Mouse (Mus musculus) heart, embryonic 11.5 days (tissue): ENCODE measurements at regions not wholly inside any gene's neighbourhood (a gene's known extent, or its start where the extent isn't known, plus 50 kb on each side); places are given as distances from the start of the nearest gene placed in this dataset.

Experiments used
- ATAC-seq: fragments of 200-750 bp; cut with Nextera tagmentation; replicated peaks from 2 replicates; pipeline ENCODE4 v1.8.0; 2017; ENCODE audit warnings: moderate library complexity; ENCODE audit not compliant: insufficient number of reproducible peaks, low FRiP score, low TSS enrichment
- H3K27ac ChIP-seq: fragments of 300-500 bp; sonication (generic); 2 replicates; pipeline ENCODE4 v1.5.1; 2014; ENCODE audit warnings: mild to moderate bottlenecking, low read depth, low read length
- H3K27me3 ChIP-seq: fragments of 300-500 bp; sonication (generic); 2 replicates; pipeline ENCODE4 v1.6.1; 2014; ENCODE audit warnings: mild to moderate bottlenecking, low read length, mixed read lengths; ENCODE audit not compliant: control insufficient read depth, insufficient read depth
- H3K36me3 ChIP-seq: fragments of 300-500 bp; sonication (generic); 2 replicates; pipeline ENCODE4 v1.6.1; 2014; ENCODE audit warnings: mild to moderate bottlenecking, low read length, moderate library complexity, mixed read lengths; ENCODE audit not compliant: control insufficient read depth, insufficient read depth
- H3K4me1 ChIP-seq: fragments of 300-500 bp; sonication (generic); 2 replicates; pipeline ENCODE4 v1.6.1; 2014; ENCODE audit warnings: low read length; ENCODE audit not compliant: control insufficient read depth, insufficient read depth
- H3K4me2 ChIP-seq: fragments of 300-500 bp; sonication (generic); 2 replicates; pipeline ENCODE4 v1.6.1; 2014; ENCODE audit warnings: mild to moderate bottlenecking, moderate library complexity
- H3K4me3 ChIP-seq: fragments of 300-500 bp; sonication (generic); 2 replicates; pipeline ENCODE4 v1.5.1; 2014; ENCODE audit warnings: low read depth, low read length
- H3K9ac ChIP-seq: fragments of 300-500 bp; sonication (generic); 2 replicates; pipeline ENCODE4 v1.6.1; 2014; ENCODE audit warnings: mild to moderate bottlenecking, low read depth, low read length, moderate library complexity
- H3K9me3 ChIP-seq: fragments of 300-500 bp; sonication (generic); replicated peaks from 2 replicates; pipeline ENCODE4 v1.6.1; 2016; ENCODE audit warnings: low read length; ENCODE audit not compliant: control insufficient read depth
- WGBS: fragments of 180-500 bp; shearing (Covaris S2); extraction: QIAGEN DNeasy Blood & Tissue Kit; methylation state at CpG from one replicate; pipeline ENCODE4 v1.1.7; 2014; ENCODE audit not compliant: insufficient replicate concordance; 5-methylcytosine and 5-hydroxymethylcytosine counted together

GRCm38 (mm10) chr13:51912477-51912876 is 66.0 kb downstream of the Gadd45g start:
- peaks cover 20% of the 10 kb centered on the region for H3K27me3 ChIP-seq
- no peak overlapping the region for H3K27ac ChIP-seq
- no peak overlapping the region for H3K4me2 ChIP-seq
- no peak overlapping the region for H3K9ac ChIP-seq
- no peaks in the 10 kb centered on the region for H3K36me3 ChIP-seq
- H3K9me3 ChIP-seq = no peaks in the 10 kb centered on the region
- ATAC-seq = no peak
- no peak overlapping the region for H3K4me3 ChIP-seq
- peaks cover 3% of the 10 kb centered on the region for H3K4me1 ChIP-seq
- WGBS = 67% methylated on average over 5 of the region's 5 CpGs

GRCm38 (mm10) chr13:51912994-51913393 is 66.5 kb downstream of the Gadd45g start:
- H3K4me3 ChIP-seq = no peak overlapping the region
- H3K27me3 ChIP-seq = peaks cover 25% of the 10 kb centered on the region
- no peaks in the 10 kb centered on the region for H3K9me3 ChIP-seq
- no peak overlapping the region for H3K27ac ChIP-seq
- ATAC-seq = no peak
- peaks cover 3% of the 10 kb centered on the region for H3K4me1 ChIP-seq
- H3K36me3 ChIP-seq = no peaks in the 10 kb centered on the region
- 89% methylated on average over 3 of the region's 3 CpGs for whole genome bisulfite sequencing
- no peak overlapping the region for H3K9ac ChIP-seq
- no peak overlapping the region for H3K4me2 ChIP-seq

GRCm38 (mm10) chr13:51916666-51917240 is 70.3 kb downstream of the Gadd45g start:
- peaks cover 23% of the 10 kb centered on the region for H3K4me1 ChIP-seq
- peaks cover 57% of the 10 kb centered on the region for H3K27me3 ChIP-seq

DNA sequence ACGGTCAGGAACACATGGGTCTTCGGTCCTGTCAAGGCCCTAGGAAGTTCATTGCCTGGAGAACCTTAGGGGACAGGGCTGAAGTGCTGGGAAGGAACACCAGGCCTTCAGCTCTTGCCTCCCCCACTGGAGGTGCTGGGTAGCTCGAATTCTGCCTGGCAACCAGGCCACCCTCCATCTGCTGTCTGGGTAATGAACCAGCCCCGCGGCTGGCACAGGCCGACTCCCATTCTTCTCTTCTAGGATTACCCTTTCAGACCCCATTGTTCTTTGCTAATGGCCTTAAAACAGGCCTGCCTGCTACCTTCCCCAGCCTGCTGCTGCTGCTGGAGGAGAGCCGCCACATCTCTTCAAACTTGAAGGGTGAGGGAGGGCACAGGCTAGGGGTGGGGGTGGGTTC is 71.2 kb downstream of the Gadd45g start:
- Histone ChIP-seq H3K27ac (no peak overlapping the region), H3K4me1 (peaks cover 23% of the 10 kb centered on the region), H3K4me3 (no peak overlapping the region), H3K9ac (no peak overlapping the region), H3K4me2 (no peak overlapping the region), H3K27me3 (peaks cover 57% of the 10 kb centered on the region), H3K9me3 (no peaks in the 10 kb centered on the region), H3K36me3 (no peaks in the 10 kb centered on the region)
- 52% methylated on average over 7 of the region's 7 CpGs for WGBS
- no peak for ATAC-seq

More at GRCm38 (mm10) chr13:51916666-51917240, 70.3 kb downstream of the Gadd45g start:
- Histone ChIP-seq H3K27ac (no peak overlapping the region), H3K36me3 (no peaks in the 10 kb centered on the region), H3K4me2 (no peak overlapping the region), H3K9ac (no peak overlapping the region), H3K4me3 (no peak overlapping the region), H3K9me3 (no peaks in the 10 kb centered on the region)
- 39% methylated on average over 15 of the region's 15 CpGs for WGBS
- ATAC-seq = no peak

DNA sequence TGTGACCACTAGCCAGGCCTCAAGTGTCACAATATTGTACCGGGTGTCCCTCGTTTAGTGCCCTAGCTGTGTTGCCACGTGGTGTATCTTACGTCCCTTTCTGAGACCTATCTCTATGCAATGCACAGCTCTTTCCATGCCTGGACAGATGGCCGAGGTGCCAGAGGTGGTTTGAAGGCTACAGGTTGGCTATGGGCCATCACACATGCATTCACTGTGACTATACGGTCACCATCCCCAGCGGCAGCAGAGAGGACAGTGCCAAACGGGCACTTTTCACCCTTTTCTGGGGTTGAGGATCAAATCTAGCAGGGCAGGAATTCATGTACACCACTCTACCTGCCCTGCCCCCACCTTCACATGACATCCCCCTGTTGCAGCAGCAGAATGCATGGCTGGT is 71.6 kb downstream of the Gadd45g start:
- peaks cover 57% of the 10 kb centered on the region for H3K27me3 ChIP-seq
- no peak for ATAC-seq
- 57% methylated on average over 8 of the region's 8 CpGs for WGBS
- H3K27ac ChIP-seq = no peak overlapping the region
- H3K9me3 ChIP-seq = no peaks in the 10 kb centered on the region
- no peaks in the 10 kb centered on the region for H3K36me3 ChIP-seq
- H3K9ac ChIP-seq = no peak overlapping the region
- H3K4me3 ChIP-seq = no peak overlapping the region
- peaks cover 23% of the 10 kb centered on the region for H3K4me1 ChIP-seq
- H3K4me2 ChIP-seq = no peak overlapping the region

DNA sequence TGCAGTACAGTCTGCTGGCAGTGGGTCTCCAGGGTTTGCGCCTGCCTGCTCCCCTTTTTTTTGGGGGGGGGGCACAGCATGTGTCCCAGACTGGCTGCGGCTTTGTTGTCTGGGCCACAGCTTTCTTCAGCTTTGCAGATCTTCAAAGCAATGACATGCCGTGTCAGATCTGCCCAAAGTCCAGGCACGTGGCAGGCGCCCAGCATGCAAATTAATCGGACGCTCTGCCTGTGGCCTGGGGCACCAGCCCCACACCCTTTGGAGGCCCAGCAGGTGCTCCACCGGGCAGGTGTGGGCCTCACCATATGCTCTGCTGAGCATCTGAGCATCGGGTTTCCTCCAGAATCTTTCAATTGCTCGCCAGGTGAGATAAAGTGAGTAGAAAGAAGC is 72.3 kb downstream of the Gadd45g start:
- no peak for ATAC-seq
- no peak overlapping the region for H3K27ac ChIP-seq
- H3K4me1 ChIP-seq = peaks cover 23% of the 10 kb centered on the region
- no peak overlapping the region for H3K4me3 ChIP-seq
- H3K36me3 ChIP-seq = no peaks in the 10 kb centered on the region
- 20% methylated on average over 10 of the region's 10 CpGs for WGBS
- no peaks in the 10 kb centered on the region for H3K9me3 ChIP-seq
- H3K9ac ChIP-seq = no peak overlapping the region
- peak overlapping the region; percentile 35 for H3K4me2 ChIP-seq
- H3K27me3 ChIP-seq = peaks cover 57% of the 10 kb centered on the region

GRCm38 (mm10) chr13:51919171-51919793 is 72.8 kb downstream of the Gadd45g start:
- Histone ChIP-seq H3K4me2 (peak overlapping the region; percentile 35), H3K27me3 (peaks cover 61% of the 10 kb centered on the region), H3K4me3 (no peak overlapping the region), H3K27ac (no peak overlapping the region), H3K36me3 (no peaks in the 10 kb centered on the region), H3K9ac (no peak overlapping the region), H3K9me3 (no peaks in the 10 kb centered on the region), H3K4me1 (peaks cover 23% of the 10 kb centered on the region)
- no peak for ATAC-seq
- 18% methylated on average over 14 of the region's 14 CpGs for WGBS

DNA sequence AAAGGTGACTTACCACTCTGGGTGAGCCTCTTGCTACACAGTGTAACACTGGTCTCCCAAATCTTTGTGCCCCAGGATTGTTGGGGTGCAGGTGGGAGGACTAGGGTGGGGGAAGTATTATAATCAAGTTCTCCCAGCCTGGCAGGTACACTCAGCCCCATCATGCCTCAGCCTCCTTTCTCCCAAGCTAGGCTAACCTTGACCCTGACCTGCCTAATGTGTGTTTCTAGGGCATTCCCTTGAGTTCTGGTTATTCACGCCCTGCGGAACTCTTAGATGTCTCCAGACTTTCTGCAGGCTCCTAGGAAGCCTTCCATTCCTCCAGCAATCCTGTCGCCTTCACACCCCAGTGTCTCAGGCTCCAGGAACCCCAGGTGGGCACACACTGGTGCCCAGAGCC is 73.5 kb downstream of the Gadd45g start:
- Histone ChIP-seq H3K9ac (no peak overlapping the region), H3K4me2 (no peak overlapping the region), H3K27me3 (peaks cover 62% of the 10 kb centered on the region), H3K27ac (no peak overlapping the region), H3K36me3 (no peaks in the 10 kb centered on the region), H3K4me3 (no peak overlapping the region), H3K4me1 (peaks cover 23% of the 10 kb centered on the region), H3K9me3 (no peaks in the 10 kb centered on the region)
- no peak for ATAC-seq
- 64% methylated on average over 3 of the region's 3 CpGs for WGBS
